Mouse (Mus musculus): ENCODE data around the gene Slit2. TPM values are rescaled to one million over a fixed set of nuclear protein-coding genes. Genes with fewer than 3 reads are reported as not detected.

The Slit2 gene
- polyA plus RNA-seq, 1 experiment from 2014 or later = 20.3 TPM

DNA sequence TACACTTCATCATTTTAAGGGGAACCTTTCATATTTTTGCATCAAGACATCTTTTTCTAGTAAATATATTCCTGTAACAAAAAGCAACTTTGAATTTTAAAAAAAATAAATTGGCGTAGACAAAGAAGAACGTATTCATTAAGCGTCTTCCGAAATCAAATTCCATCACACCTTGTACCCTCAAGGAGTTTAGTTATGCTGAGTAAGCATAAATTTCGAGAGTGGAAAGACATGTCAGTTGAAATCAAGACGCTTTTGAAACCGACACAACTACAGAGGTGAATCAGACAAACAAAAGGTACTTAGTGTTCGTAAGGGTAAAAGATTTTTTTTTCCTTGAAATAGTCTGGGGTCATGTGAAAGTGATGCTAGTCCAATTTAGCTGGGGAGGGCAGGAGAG lies 201.4 kb downstream of the Slit2 start:
- Histone ChIP-seq H3K27ac (ENCODE audit: low read length) (no peak overlapping the region), H3K4me1 (ENCODE audit: control insufficient read depth, insufficient read depth, low read length) (no peaks in the 10 kb centered on the region; the same call in 1 of the 2 replicates), H3K9ac (ENCODE audit: low read length) (no peak overlapping the region), H3K4me3 (replicated peaks; ENCODE audit: low read length) (no peak overlapping the region), H3K36me3 (ENCODE audit: control insufficient read depth, insufficient read depth, low read length) (no peaks in the 10 kb centered on the region), H3K9me3 (replicated peaks; ENCODE audit: control insufficient read depth, low read length) (no peaks in the 10 kb centered on the region), H3K4me2 (ENCODE audit: low read depth, low read length) (no peak overlapping the region), H3K27me3 (ENCODE audit: control insufficient read depth, insufficient read depth, low read length) (no peaks in the 10 kb centered on the region)
- ATAC-seq (ENCODE audit: insufficient read depth, low FRiP score) = no peak
- WGBS = 82% methylated on average over 8 of the region's 8 CpGs

DNA sequence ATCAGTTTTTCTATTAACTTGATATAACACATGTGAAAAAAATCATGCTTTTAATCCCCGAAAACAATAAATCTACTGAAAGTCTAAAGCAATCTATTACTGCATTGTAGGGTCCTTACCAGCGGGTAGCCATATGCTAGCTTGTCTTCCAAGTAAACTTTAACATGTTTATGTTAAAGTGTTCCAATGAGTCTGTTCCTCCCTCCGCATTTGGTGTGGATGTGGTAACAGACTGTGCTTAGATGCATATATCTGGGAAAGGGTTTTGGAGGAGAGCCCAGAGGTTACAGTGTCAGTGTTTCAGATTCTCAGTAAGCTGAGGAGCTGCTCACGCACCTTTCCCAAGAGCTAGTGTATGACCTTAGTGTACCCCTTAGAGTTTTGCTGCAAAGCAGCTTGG lies 204.9 kb downstream of the Slit2 start:
- WGBS = 66% methylated on average over 4 of the region's 4 CpGs
- no peak overlapping the region for H3K4me3 ChIP-seq (replicated peaks; ENCODE audit: low read length)

DNA sequence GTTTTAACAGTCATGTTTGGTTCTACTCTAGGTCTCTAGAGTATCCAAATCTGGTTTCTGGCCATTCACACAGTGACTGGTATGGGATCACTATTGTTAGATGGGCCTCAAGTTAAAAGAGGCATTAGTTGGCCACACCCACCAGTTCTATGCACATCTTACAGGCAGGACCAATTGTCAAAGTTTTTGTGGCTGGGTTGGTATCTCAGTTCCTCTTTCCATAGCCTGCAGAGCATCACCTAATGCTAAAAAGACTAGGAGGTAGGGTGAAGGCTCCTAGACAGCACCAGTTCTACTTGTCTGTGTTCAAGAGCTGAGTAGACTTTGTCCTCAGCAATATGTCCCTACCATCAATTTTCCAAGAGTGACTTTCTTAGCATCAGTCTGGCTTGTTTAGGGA lies 216.4 kb downstream of the Slit2 start:
- ATAC-seq (ENCODE audit: insufficient read depth, low FRiP score) = no peak
- Histone ChIP-seq H3K9ac (ENCODE audit: low read length) (no peak overlapping the region), H3K27ac (ENCODE audit: low read length) (no peak overlapping the region), H3K36me3 (ENCODE audit: control insufficient read depth, insufficient read depth, low read length) (no peaks in the 10 kb centered on the region), H3K4me3 (replicated peaks; ENCODE audit: low read length) (no peak overlapping the region), H3K27me3 (ENCODE audit: control insufficient read depth, insufficient read depth, low read length) (no peaks in the 10 kb centered on the region), H3K9me3 (replicated peaks; ENCODE audit: control insufficient read depth, low read length) (no peaks in the 10 kb centered on the region), H3K4me2 (ENCODE audit: low read depth, low read length) (no peak overlapping the region), H3K4me1 (ENCODE audit: control insufficient read depth, insufficient read depth, low read length) (no peaks in the 10 kb centered on the region)

More for the DNA sequence above, 204.9 kb downstream of the Slit2 start:
- Histone ChIP-seq H3K9ac (ENCODE audit: low read length) (no peak overlapping the region), H3K4me2 (ENCODE audit: low read depth, low read length) (no peak overlapping the region), H3K36me3 (ENCODE audit: control insufficient read depth, insufficient read depth, low read length) (no peaks in the 10 kb centered on the region), H3K27ac (ENCODE audit: low read length) (no peak overlapping the region), H3K27me3 (ENCODE audit: control insufficient read depth, insufficient read depth, low read length) (no peaks in the 10 kb centered on the region), H3K9me3 (replicated peaks; ENCODE audit: control insufficient read depth, low read length) (no peaks in the 10 kb centered on the region), H3K4me1 (ENCODE audit: control insufficient read depth, insufficient read depth, low read length) (no peaks in the 10 kb centered on the region)
- no peak for ATAC-seq (ENCODE audit: insufficient read depth, low FRiP score)

DNA sequence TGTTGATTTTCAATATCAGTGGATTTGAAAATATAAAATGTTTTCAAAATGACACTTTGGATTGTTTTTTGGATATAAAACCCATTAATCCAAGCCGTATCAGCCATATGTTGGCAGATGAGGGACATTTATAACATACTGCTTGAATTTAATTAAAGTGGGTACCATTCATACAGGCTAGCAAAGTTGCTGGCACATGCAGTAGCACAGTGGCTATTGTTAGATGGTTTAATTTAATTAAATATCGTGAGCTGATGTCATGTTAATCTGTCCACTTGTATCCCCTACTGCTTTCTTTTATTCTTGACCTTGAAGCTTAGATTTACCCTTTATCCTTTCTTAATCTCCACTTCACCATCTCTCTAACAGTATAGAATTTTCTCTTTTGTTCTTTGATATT lies 232.3 kb downstream of the Slit2 start:
- H3K27ac ChIP-seq (ENCODE audit: low read length) = no peak overlapping the region
- H3K9ac ChIP-seq (ENCODE audit: low read length) = no peak overlapping the region
- no peaks in the 10 kb centered on the region for H3K36me3 ChIP-seq (ENCODE audit: control insufficient read depth, insufficient read depth, low read length)
- ATAC-seq (ENCODE audit: insufficient read depth, low FRiP score) = no peak
- no peaks in the 10 kb centered on the region for H3K4me1 ChIP-seq (ENCODE audit: control insufficient read depth, insufficient read depth, low read length)
- H3K27me3 ChIP-seq (ENCODE audit: control insufficient read depth, insufficient read depth, low read length) = no peaks in the 10 kb centered on the region
- H3K4me2 ChIP-seq (ENCODE audit: low read depth, low read length) = no peak overlapping the region
- no peak overlapping the region for H3K4me3 ChIP-seq (replicated peaks; ENCODE audit: low read length)
- WGBS = 77% methylated on average over 2 of the region's 2 CpGs
- H3K9me3 ChIP-seq (replicated peaks; ENCODE audit: control insufficient read depth, low read length) = no peaks in the 10 kb centered on the region

DNA sequence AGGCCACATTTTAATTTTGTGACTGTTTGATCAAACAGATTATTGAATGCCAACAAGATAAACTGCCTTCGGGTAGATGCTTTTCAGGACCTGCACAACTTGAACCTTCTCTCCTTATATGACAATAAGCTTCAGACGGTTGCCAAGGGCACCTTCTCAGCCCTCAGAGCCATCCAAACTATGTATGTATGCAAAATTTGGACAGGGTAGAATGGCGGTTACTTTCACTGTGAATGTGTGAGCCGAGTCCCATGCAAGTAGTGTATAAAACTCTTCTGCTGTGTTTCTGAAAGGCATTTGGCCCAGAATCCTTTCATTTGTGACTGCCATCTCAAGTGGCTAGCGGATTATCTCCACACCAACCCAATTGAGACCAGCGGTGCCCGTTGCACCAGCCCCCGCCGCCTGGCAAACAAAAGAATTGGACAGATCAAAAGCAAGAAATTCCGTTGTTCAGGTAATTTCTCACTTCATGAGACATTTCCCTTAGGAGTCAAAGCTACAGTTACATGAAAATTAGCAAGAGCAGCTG lies 236.8 kb downstream of the Slit2 start:
- no peak for ATAC-seq (ENCODE audit: insufficient read depth, low FRiP score)

DNA sequence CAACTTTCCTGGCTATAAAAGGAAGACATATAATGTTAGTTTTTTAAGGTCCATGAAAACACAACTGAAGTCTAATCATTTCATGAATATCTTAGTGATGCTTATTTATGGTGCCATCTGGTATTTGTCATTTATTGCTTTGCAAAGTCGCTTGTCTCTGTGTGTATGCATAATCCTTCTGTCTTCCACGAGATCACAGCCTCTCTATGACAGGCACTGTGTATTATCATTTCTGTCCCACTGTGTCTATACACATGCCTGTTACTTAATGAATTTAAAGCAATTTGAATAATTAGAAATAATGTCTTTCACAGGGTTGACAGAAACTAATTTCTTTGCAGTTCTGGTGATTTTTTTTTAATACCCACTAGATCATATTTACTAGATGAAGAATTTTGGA lies 242.6 kb downstream of the Slit2 start:
- Histone ChIP-seq H3K27me3 (ENCODE audit: control insufficient read depth, insufficient read depth, low read length) (no peaks in the 10 kb centered on the region), H3K27ac (ENCODE audit: low read length) (no peak overlapping the region), H3K9ac (ENCODE audit: low read length) (no peak overlapping the region), H3K9me3 (replicated peaks; ENCODE audit: control insufficient read depth, low read length) (no peaks in the 10 kb centered on the region), H3K4me3 (replicated peaks; ENCODE audit: low read length) (no peak overlapping the region), H3K36me3 (ENCODE audit: control insufficient read depth, insufficient read depth, low read length) (no peaks in the 10 kb centered on the region), H3K4me1 (ENCODE audit: control insufficient read depth, insufficient read depth, low read length) (no peaks in the 10 kb centered on the region), H3K4me2 (ENCODE audit: low read depth, low read length) (no peak overlapping the region)
- no peak for ATAC-seq (ENCODE audit: insufficient read depth, low FRiP score)
- 43% methylated on average over 2 of the region's 2 CpGs for WGBS

More for the DNA sequence above, 236.8 kb downstream of the Slit2 start:
- no peak overlapping the region for H3K4me2 ChIP-seq (ENCODE audit: low read depth, low read length)
- no peak overlapping the region for H3K9ac ChIP-seq (ENCODE audit: low read length)
- no peaks in the 10 kb centered on the region for H3K4me1 ChIP-seq (ENCODE audit: control insufficient read depth, insufficient read depth, low read length)
- no peaks in the 10 kb centered on the region for H3K9me3 ChIP-seq (replicated peaks; ENCODE audit: control insufficient read depth, low read length)
- no peaks in the 10 kb centered on the region for H3K27me3 ChIP-seq (ENCODE audit: control insufficient read depth, insufficient read depth, low read length)
- WGBS = 86% methylated on average over 10 of the region's 10 CpGs
- no peak overlapping the region for H3K27ac ChIP-seq (ENCODE audit: low read length)
- H3K4me3 ChIP-seq (replicated peaks; ENCODE audit: low read length) = no peak overlapping the region
- H3K36me3 ChIP-seq (ENCODE audit: control insufficient read depth, insufficient read depth, low read length) = no peaks in the 10 kb centered on the region

DNA sequence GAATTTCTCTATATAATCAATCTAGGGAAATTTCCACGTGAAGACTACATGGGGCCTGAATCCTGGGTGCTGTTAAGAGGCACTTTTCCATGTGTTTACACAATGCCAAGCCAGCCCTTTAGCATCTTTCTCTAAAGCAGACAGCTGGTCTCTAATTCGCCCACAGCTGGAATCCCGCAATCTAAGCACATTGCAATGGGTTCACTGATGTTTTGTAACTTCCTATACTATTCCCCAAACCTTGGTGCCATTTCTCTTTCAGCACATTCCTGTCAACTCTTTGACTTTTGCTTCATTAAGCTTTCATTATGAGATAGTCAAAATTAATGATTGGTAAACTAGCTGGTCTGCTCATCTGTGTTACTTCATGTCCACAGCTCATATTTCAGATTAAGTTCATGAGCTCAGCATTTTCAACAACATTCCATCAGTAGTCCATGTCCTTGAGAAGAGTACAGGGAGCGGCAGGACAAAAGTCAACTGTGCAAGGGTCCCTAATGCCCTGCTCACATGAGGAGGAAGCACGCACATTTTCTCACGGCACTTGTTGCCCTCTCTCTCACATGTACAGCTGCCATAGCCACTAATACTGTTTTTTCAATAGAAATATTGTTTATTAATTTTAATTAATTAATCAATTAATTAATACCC lies 247.6 kb downstream of the Slit2 start:
- no peak for ATAC-seq (ENCODE audit: insufficient read depth, low FRiP score)
- no peaks in the 10 kb centered on the region for H3K36me3 ChIP-seq (ENCODE audit: control insufficient read depth, insufficient read depth, low read length)
- no peaks in the 10 kb centered on the region for H3K9me3 ChIP-seq (replicated peaks; ENCODE audit: control insufficient read depth, low read length)
- no peak overlapping the region for H3K4me3 ChIP-seq (replicated peaks; ENCODE audit: low read length)
- WGBS = 74% methylated on average over 6 of the region's 6 CpGs
- no peak overlapping the region for H3K9ac ChIP-seq (ENCODE audit: low read length)
- H3K4me1 ChIP-seq (ENCODE audit: control insufficient read depth, insufficient read depth, low read length) = no peaks in the 10 kb centered on the region; the same call in 1 of the 2 replicates
- H3K27ac ChIP-seq (ENCODE audit: low read length) = no peak overlapping the region
- no peaks in the 10 kb centered on the region for H3K27me3 ChIP-seq (ENCODE audit: control insufficient read depth, insufficient read depth, low read length)
- H3K4me2 ChIP-seq (ENCODE audit: low read depth, low read length) = no peak overlapping the region

DNA sequence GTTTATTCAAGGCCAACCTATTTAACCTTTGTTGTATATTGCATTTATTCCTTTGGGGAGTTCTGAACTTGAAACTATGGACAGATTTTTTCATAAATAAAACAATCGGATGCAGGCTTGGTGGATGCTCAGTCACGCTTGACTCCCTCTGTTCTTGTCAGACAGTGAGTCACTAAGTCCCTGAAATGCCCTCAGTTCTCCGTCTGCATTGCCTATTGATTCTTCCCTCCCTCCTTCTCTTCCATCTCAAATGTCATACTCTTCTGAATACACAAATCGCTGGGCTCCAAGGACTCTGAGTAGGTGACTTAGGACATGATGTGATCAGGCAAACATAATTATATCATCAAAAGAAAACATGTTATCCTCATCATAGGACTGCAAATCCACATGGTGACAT lies 251.8 kb downstream of the Slit2 start:
- Histone ChIP-seq H3K4me3 (replicated peaks; ENCODE audit: low read length) (no peak overlapping the region), H3K36me3 (ENCODE audit: control insufficient read depth, insufficient read depth, low read length) (no peaks in the 10 kb centered on the region), H3K4me1 (ENCODE audit: control insufficient read depth, insufficient read depth, low read length) (no peaks in the 10 kb centered on the region; the same call in 1 of the 2 replicates), H3K4me2 (ENCODE audit: low read depth, low read length) (no peak overlapping the region), H3K27ac (ENCODE audit: low read length) (no peak overlapping the region), H3K9ac (ENCODE audit: low read length) (no peak overlapping the region), H3K9me3 (replicated peaks; ENCODE audit: control insufficient read depth, low read length) (no peaks in the 10 kb centered on the region), H3K27me3 (ENCODE audit: control insufficient read depth, insufficient read depth, low read length) (no peaks in the 10 kb centered on the region)
- 71% methylated on average over 4 of the region's 4 CpGs for WGBS
- no peak for ATAC-seq (ENCODE audit: insufficient read depth, low FRiP score)

DNA sequence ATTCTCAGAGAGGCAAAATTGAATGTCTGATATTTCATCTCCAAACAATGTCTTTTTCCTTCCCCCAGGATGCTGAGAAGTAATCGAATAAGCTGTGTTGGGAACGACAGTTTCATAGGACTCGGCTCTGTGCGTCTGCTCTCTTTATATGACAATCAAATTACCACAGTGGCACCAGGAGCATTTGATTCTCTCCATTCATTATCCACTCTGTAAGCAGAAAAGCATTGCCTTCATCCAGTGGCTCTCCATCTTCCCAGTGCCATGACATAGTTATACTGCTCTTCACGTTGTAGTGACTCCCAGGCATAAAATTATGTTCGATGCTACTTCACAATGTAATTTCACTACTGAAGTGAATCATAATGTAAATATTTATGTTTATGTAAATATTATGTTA lies 252.3 kb downstream of the Slit2 start:
- Histone ChIP-seq H3K9me3 (replicated peaks; ENCODE audit: control insufficient read depth, low read length) (no peaks in the 10 kb centered on the region), H3K27me3 (ENCODE audit: control insufficient read depth, insufficient read depth, low read length) (no peaks in the 10 kb centered on the region), H3K9ac (ENCODE audit: low read length) (no peak overlapping the region), H3K36me3 (ENCODE audit: control insufficient read depth, insufficient read depth, low read length) (no peaks in the 10 kb centered on the region), H3K27ac (ENCODE audit: low read length) (no peak overlapping the region), H3K4me2 (ENCODE audit: low read depth, low read length) (no peak overlapping the region), H3K4me3 (replicated peaks; ENCODE audit: low read length) (no peak overlapping the region), H3K4me1 (ENCODE audit: control insufficient read depth, insufficient read depth, low read length) (no peaks in the 10 kb centered on the region; the same call in 1 of the 2 replicates)
- WGBS = 79% methylated on average over 6 of the region's 6 CpGs
- ATAC-seq (ENCODE audit: insufficient read depth, low FRiP score) = no peak

Data from stomach, embryonic 16.5 days (tissue).